Mouse (Mus musculus) layer of hippocampus, adult 8-10 months (tissue): ENCODE data around the gene Atf6b. TPM values are rescaled to one million over a fixed set of nuclear protein-coding genes. Genes with fewer than 3 reads are reported as not detected.

ENCODE experiments used
- DNase-seq, 2 experiments: peaks; one replicate each; pipeline ENCODE4 v3.0.0; 2022; ENCODE audit warnings: low spot score in 2 of 2
- total RNA-seq, 4 experiments: library from RNA; stranded (reverse); gene quantifications; 2 replicates each; pipeline ENCODE4 v1.2.4; 2022

Gene Atf6b
- total RNA-seq, 4 experiments from 2014 or later: 74.1 to 82.9 (median 79.8) TPM

GRCm38 (mm10) chr17:34664472-34664871 lies 17.5 kb downstream of the Atf6b start:
- DNase-seq: no peak

GRCm38 (mm10) chr17:34670235-34670634 lies 23.3 kb downstream of the Atf6b start, which contains the start of gene Tnxb:
Gene Tnxb (plus strand): TSS chr17:34670535.
- no peak for DNase-seq

GRCm38 (mm10) chr17:34671151-34672066 lies 24.5 kb downstream of the Atf6b start:
- no peak for DNase-seq

GRCm38 (mm10) chr17:34672246-34672792 lies 25.4 kb downstream of the Atf6b start:
- no peak for DNase-seq

- no peak for DNase-seq
Measured at GRCm38 (mm10) chr17:34673139-34673538, 26.2 kb downstream of the Atf6b start.

GRCm38 (mm10) chr17:34674524-34675204 lies 27.7 kb downstream of the Atf6b start:
- DNase-seq: no peak

GRCm38 (mm10) chr17:34675205-34676092 lies 28.5 kb downstream of the Atf6b start:
- DNase-seq: no peak

- no peak for DNase-seq
Measured at GRCm38 (mm10) chr17:34676093-34676460, 29.1 kb downstream of the Atf6b start.

- no peak for DNase-seq
Measured at GRCm38 (mm10) chr17:34676671-34677070, 29.7 kb downstream of the Atf6b start.

GRCm38 (mm10) chr17:34680191-34680590 lies 33.2 kb downstream of the Atf6b start:
- DNase-seq: no peak

GRCm38 (mm10) chr17:34680621-34681020 lies 33.7 kb downstream of the Atf6b start:
- no peak for DNase-seq

GRCm38 (mm10) chr17:34681132-34681571 lies 34.2 kb downstream of the Atf6b start:
- no peak for DNase-seq

- no peak for DNase-seq
Measured at GRCm38 (mm10) chr17:34681881-34682536, 35.1 kb downstream of the Atf6b start.

GRCm38 (mm10) chr17:34683179-34683578 lies 36.2 kb downstream of the Atf6b start:
- DNase-seq: no peak

- DNase-seq: no peak
Measured at GRCm38 (mm10) chr17:34683686-34684220, 36.8 kb downstream of the Atf6b start.

- DNase-seq: no peak
Measured at GRCm38 (mm10) chr17:34684253-34684893, 37.4 kb downstream of the Atf6b start.

- DNase-seq: no peak
Measured at GRCm38 (mm10) chr17:34685120-34686110, 38.5 kb downstream of the Atf6b start.

- DNase-seq: no peak
Measured at GRCm38 (mm10) chr17:34688889-34689288, 41.9 kb downstream of the Atf6b start.

GRCm38 (mm10) chr17:34690458-34690857 lies 43.5 kb downstream of the Atf6b start:
- no peak for DNase-seq
